Comparison of ENCODE assay signal across 8 mouse cellular contexts in the genomic region with DNA sequence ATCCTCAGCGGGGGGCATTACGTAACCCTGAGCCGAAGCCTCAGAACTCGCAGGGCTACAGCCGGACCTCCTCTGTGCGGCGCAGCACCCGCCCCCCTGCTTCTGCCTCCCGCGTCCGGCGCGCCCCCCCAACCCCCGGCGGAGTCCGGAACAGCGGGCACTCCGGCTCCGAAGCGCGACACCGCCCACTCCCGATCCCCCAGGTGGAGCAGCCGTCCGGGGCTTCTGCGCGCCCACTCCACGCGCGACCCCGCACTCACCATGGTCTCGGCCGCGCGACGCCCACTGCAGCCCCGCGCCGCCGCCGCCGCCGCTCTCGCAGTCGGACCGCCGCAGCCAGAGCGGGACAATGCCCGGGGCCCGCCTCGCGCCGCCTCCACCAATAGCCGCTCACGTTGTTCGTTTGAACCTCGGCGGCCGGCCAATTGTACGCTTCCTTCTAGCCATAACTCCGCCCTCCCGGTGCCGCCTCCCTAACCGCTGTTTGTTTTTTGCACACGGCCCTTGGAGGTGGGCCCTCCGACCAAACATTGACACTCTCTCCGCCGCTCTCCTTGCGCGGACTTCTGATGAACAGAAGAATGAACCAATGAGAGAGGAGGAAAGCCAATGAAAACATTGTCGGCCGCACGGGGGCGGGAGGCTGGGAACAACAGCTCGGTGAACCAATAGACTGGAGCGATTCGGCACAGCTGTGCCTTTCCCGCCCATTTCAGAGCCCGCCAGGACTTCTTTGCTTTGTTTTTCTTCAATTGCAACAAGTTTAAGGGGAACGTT. TPM values are rescaled to one million over a fixed set of nuclear protein-coding genes. Genes with fewer than 3 reads are reported as not detected.
DNase-seq lines count a peak whose midpoint lies in the region; ATAC-seq and TF ChIP-seq lines count a peak whose summit lies in the region.

H2afv (minus strand) TSS at position 367 of the 777 bp plus-strand sequence.

- peak within 1 kb of the TSS; percentile 40 for H3K4me3 ChIP-seq in C2C12 (ENCODE audit: insufficient read depth, poor library complexity, severe bottlenecking)
- peak within 1 kb of the TSS; percentile 97 for H3K4me3 ChIP-seq in erythroblast, embryonic 14.5 days (replicated peaks)
- H3K4me3 ChIP-seq in heart, embryonic 11.5 days (ENCODE audit: low read depth, low read length) = peak within 1 kb of the TSS; percentile 77
- H3K4me3 ChIP-seq in kidney, embryonic 16.5 days (ENCODE audit: low read length) = peak within 1 kb of the TSS; percentile 62
- peak within 1 kb of the TSS; percentile 85 for H3K4me3 ChIP-seq in liver, adult 2 months (ENCODE audit: insufficient read depth, low read depth, low read length)
- peak within 1 kb of the TSS; percentile 50 for H3K4me3 ChIP-seq in myocyte

- peak; percentile 100 for DNase-seq in brain, embryonic 14.5 days (ENCODE audit: low read depth)
- peak; percentile 97 for DNase-seq in liver, adult 2 months (ENCODE audit: extremely low read depth, low read depth, low spot score)
- peak; percentile 99 for DNase-seq in splenic B cell, adult 2 months (ENCODE audit: low read depth, low spot score)

- H3K79me2 ChIP-seq in C2C12 (ENCODE audit: control insufficient read depth, insufficient read depth) (peaks cover 41% of the 10 kb centered on the region), myocyte (ENCODE audit: control insufficient read depth, insufficient read depth) (peaks cover 46% of the 10 kb centered on the region)
- H3K79me2 ChIP-seq in liver, adult 2 months (ENCODE audit: control insufficient read depth, insufficient read depth, low read length) = peaks cover 8% of the 10 kb centered on the region; the same call in 1 of the 2 replicates

- H3K36me3 ChIP-seq in C2C12 (ENCODE audit: control insufficient read depth, insufficient read depth) = peaks cover 3% of the 10 kb centered on the region
- peaks cover 34% of the 10 kb centered on the region for H3K36me3 ChIP-seq in erythroblast, embryonic 14.5 days (ENCODE audit: control insufficient read depth)
- no peaks in the 10 kb centered on the region for H3K36me3 ChIP-seq in heart, embryonic 11.5 days (ENCODE audit: control insufficient read depth, insufficient read depth, low read length)
- H3K36me3 ChIP-seq in kidney, embryonic 16.5 days (ENCODE audit: insufficient read depth, low read length) = peaks cover 7% of the 10 kb centered on the region
- peaks cover 4% of the 10 kb centered on the region for H3K36me3 ChIP-seq in liver, adult 2 months (ENCODE audit: control insufficient read depth, insufficient read depth, low read length)
- H3K36me3 ChIP-seq in myocyte (ENCODE audit: control insufficient read depth, insufficient read depth) = no peaks in the 10 kb centered on the region
- no peaks in the 10 kb centered on the region for H3K36me3 ChIP-seq in splenic B cell, adult 2 months (ENCODE audit: control insufficient read depth, insufficient read depth, low read length, poor library complexity, severe bottlenecking)

- peaks cover 37% of the 10 kb centered on the region for H3K4me1 ChIP-seq in erythroblast, embryonic 14.5 days (ENCODE audit: control insufficient read depth)
- H3K4me1 ChIP-seq in heart, embryonic 11.5 days (ENCODE audit: control insufficient read depth, insufficient read depth, low read length) = no peaks in the 10 kb centered on the region; the same call in 1 of the 2 replicates
- H3K4me1 ChIP-seq in kidney, embryonic 16.5 days (ENCODE audit: insufficient read depth, low read length) = peaks cover 17% of the 10 kb centered on the region
- peaks cover 7% of the 10 kb centered on the region for H3K4me1 ChIP-seq in liver, adult 2 months (ENCODE audit: control insufficient read depth, insufficient read depth, low read length)

- peaks cover 26% of the 10 kb centered on the region for H3K79me3 ChIP-seq in C2C12 (ENCODE audit: low read depth)

- H3K9ac ChIP-seq in heart, embryonic 11.5 days (ENCODE audit: low read depth, low read length) = peak within 1 kb of the TSS; percentile 88
- peak within 1 kb of the TSS; percentile 88 for H3K9ac ChIP-seq in kidney, embryonic 16.5 days (replicated peaks; ENCODE audit: low read length)
- H3K9ac ChIP-seq in liver, adult 2 months (ENCODE audit: low read depth, low read length) = peak within 1 kb of the TSS; percentile 99

- no peak for TF ChIP-seq CTCF in C2C12 (IDR thresholded peaks at IDR 0.05; ENCODE audit: control insufficient read depth, insufficient read depth, insufficient read length)
- TF ChIP-seq CTCF in brain, embryonic 14.5 days (IDR thresholded peaks at IDR 0.05; ENCODE audit: borderline replicate concordance, extremely low read depth, insufficient read depth, insufficient read length) = peak; percentile 21; the same call in 1 of the 2 replicates
- peak; percentile 29 for TF ChIP-seq CTCF in liver, adult 2 months (IDR thresholded peaks at IDR 0.05; ENCODE audit: low read depth, low read length)

- peak within 1 kb of the TSS; percentile 83 for H3K4me2 ChIP-seq in heart, embryonic 11.5 days
- H3K4me2 ChIP-seq in kidney, embryonic 16.5 days (replicated peaks; ENCODE audit: low read depth, low read length) = peak within 1 kb of the TSS; percentile 74
- peak within 1 kb of the TSS; percentile 95 for H3K4me2 ChIP-seq in myocyte (ENCODE audit: low read depth)

- peak within 1 kb of the TSS; percentile 91 for H3K27ac ChIP-seq in heart, embryonic 11.5 days (ENCODE audit: low read depth, low read length)
- H3K27ac ChIP-seq in kidney, embryonic 16.5 days (ENCODE audit: low read length) = peak within 1 kb of the TSS; percentile 93
- H3K27ac ChIP-seq in liver, adult 2 months (replicated peaks; ENCODE audit: insufficient read depth, low read depth, low read length) = peak within 1 kb of the TSS; percentile 92

- H3K9me3 ChIP-seq in erythroblast, embryonic 14.5 days (ENCODE audit: control insufficient read depth, low read length) = peaks cover 7% of the 10 kb centered on the region
- H3K9me3 ChIP-seq in heart, embryonic 11.5 days (replicated peaks; ENCODE audit: control insufficient read depth, low read length) = no peaks in the 10 kb centered on the region
- H3K9me3 ChIP-seq in kidney, embryonic 16.5 days (ENCODE audit: low read length) = no peaks in the 10 kb centered on the region

- peak; percentile 99 for ATAC-seq in heart, embryonic 11.5 days (replicated peaks; ENCODE audit: insufficient number of reproducible peaks, low FRiP score, low TSS enrichment)
- ATAC-seq in kidney, embryonic 16.5 days (ENCODE audit: low FRiP score, low TSS enrichment) = peak; percentile 99

- TF ChIP-seq POLR2A in brain, embryonic 14.5 days (IDR thresholded peaks at IDR 0.05; ENCODE audit: borderline replicate concordance, extremely low read depth, insufficient read depth, insufficient read length, poor library complexity, severe bottlenecking) = peak; percentile 89
- peak; percentile 63; the same call in 1 of the 2 replicates for TF ChIP-seq POLR2A in liver, adult 2 months (IDR thresholded peaks at IDR 0.05; ENCODE audit: extremely low read depth, insufficient read depth, low read length)
- peak; percentile 76 for TF ChIP-seq POLR2A in myocyte (IDR thresholded peaks at IDR 0.05; ENCODE audit: insufficient read length, low read depth)

- under 1% methylated on average over 79 of the region's 80 CpGs for WGBS in heart, embryonic 11.5 days (ENCODE audit: insufficient replicate concordance)
- WGBS in kidney, embryonic 16.5 days = under 1% methylated on average over 55 of the region's 80 CpGs
- WGBS in liver, adult 2 months = 1% methylated on average over 68 of the region's 80 CpGs

- H3ac ChIP-seq in C2C12 (ENCODE audit: control insufficient read depth, insufficient read length, low read depth) (peak within 1 kb of the TSS; percentile 82), myocyte (ENCODE audit: control insufficient read depth, insufficient read length) (peak within 1 kb of the TSS; percentile 12)

- H3K27me3 ChIP-seq in C2C12 (ENCODE audit: control insufficient read depth, insufficient read depth, insufficient read length) = no peaks in the 10 kb centered on the region
- H3K27me3 ChIP-seq in erythroblast, embryonic 14.5 days (ENCODE audit: control insufficient read depth) = peaks cover 6% of the 10 kb centered on the region
- H3K27me3 ChIP-seq in heart, embryonic 11.5 days (ENCODE audit: control insufficient read depth, insufficient read depth, low read length) = no peaks in the 10 kb centered on the region
- H3K27me3 ChIP-seq in kidney, embryonic 16.5 days (ENCODE audit: insufficient read depth, low read length) = no peaks in the 10 kb centered on the region
- no peaks in the 10 kb centered on the region for H3K27me3 ChIP-seq in liver, adult 2 months (ENCODE audit: control insufficient read depth, insufficient read depth, low read length)
- no peaks in the 10 kb centered on the region for H3K27me3 ChIP-seq in myocyte (ENCODE audit: control insufficient read depth, insufficient read depth, insufficient read length)
- H3K27me3 ChIP-seq in splenic B cell, adult 2 months (ENCODE audit: control insufficient read depth, insufficient read depth, low read length, poor library complexity, severe bottlenecking) = no peaks in the 10 kb centered on the region

TF ChIP-seq in C2C12, 6 proteins besides CTCF, POLR2A, EP300 and RAD21:
- TF ChIP-seq MYOG (IDR thresholded peaks at IDR 0.05; ENCODE audit: control insufficient read depth, extremely low read depth, insufficient read length) (no peak), CEBPB (IDR thresholded peaks at IDR 0.05; ENCODE audit: low read depth) (peak; percentile 84), USF1 (IDR thresholded peaks at IDR 0.05; ENCODE audit: low read depth) (peak; percentile 17), MAX (IDR thresholded peaks at IDR 0.05) (peak; percentile 86)

TF ChIP-seq in myocyte, 11 proteins besides CTCF, POLR2A, EP300 and RAD21 (continues in another document):
- TF ChIP-seq CEBPB (IDR thresholded peaks at IDR 0.05; ENCODE audit: insufficient read depth, poor library complexity, severe bottlenecking) = 0 out of 2 replicates have a peak, but pooled peaks have one; percentile 60
- peak; percentile 87 for TF ChIP-seq E2F4 (IDR thresholded peaks at IDR 0.05; ENCODE audit: insufficient read depth)
- no peak for TF ChIP-seq TCF12 (IDR thresholded peaks at IDR 0.05; ENCODE audit: insufficient read depth, poor library complexity, severe bottlenecking)
- peak; percentile 3 for TF ChIP-seq MAX (IDR thresholded peaks at IDR 0.05; ENCODE audit: low read depth)
- TF ChIP-seq SRF (IDR thresholded peaks at IDR 0.05; ENCODE audit: control insufficient read depth, insufficient read length, low read depth) = no peak
- TF ChIP-seq MYOD1 (IDR thresholded peaks at IDR 0.05; ENCODE audit: control insufficient read depth in 1 of 3, insufficient read length in 2 of 3, low read depth in 2 of 3) = peak in 2 of 3 experiments; percentile 41 to 56
- peak; percentile 71 for TF ChIP-seq POLR2AphosphoS2 (IDR thresholded peaks at IDR 0.05; ENCODE audit: insufficient read length, low read depth)

RNA-seq across cellular contexts. Expression of gene H2afv, which starts in this region (rescaled TPM):
- 153 TPM for polyA plus RNA-seq in C2C12 (2012; fragmentation: generic; extraction: Trizol)
- polyA plus RNA-seq in brain, embryonic 14.5 days (2012; rRNA removed) = 207 and 320 TPM in 2 replicates
- polyA plus RNA-seq in erythroblast, embryonic 14.5 days (2012) = 4.5 and 8.0 TPM in 2 replicates
- polyA plus RNA-seq in heart, embryonic 11.5 days (2014; fragmentation: Nextera tagmentation; extraction: Ambion mirVana) = 353 and 356 TPM in 2 replicates
- polyA plus RNA-seq in kidney, embryonic 16.5 days (2015; fragmentation: Nextera tagmentation; extraction: Ambion mirVana) = 560 and 596 TPM in 2 replicates
- total RNA-seq in liver, adult 2 months (2014; rRNA removed) = 35.8 and 44.4 TPM in 2 replicates
- 30.9 and 31.1 TPM in 2 replicates for polyA plus RNA-seq in liver, adult 2 months (2012; rRNA removed)
- polyA plus RNA-seq in myocyte (2012; fragmentation: generic; extraction: Trizol) = 175 TPM

Comparison
In these comparisons a context has a peak if more than half of its experiments do, and no peak if none do; other contexts are left out.
1. Peak in every context shown above with its lines: DNase-seq, ATAC-seq, H3K4me3 ChIP-seq and H3K27ac ChIP-seq.
2. H3K4me3 ChIP-seq: peak in every context shown above with its lines; median percentile 97 in erythroblast, embryonic 14.5 days; 85 in liver, adult 2 months; 77 in heart, embryonic 11.5 days; 62 in kidney, embryonic 16.5 days; 50 in myocyte; 40 in C2C12.